ENCODE assay signal across 10 mouse cellular contexts in genomic region chr17:35419564-35419963, GRCm38 (mm10). TPM values are rescaled to one million over a fixed set of nuclear protein-coding genes. Genes with fewer than 3 reads are reported as not detected.
DNase-seq lines count a peak whose midpoint lies in the region; ATAC-seq lines count a peak whose summit lies in the region.
"Not testable (repeated sequence)": the region's sequence is repeated elsewhere in the genome, so short reads cannot be mapped to it uniquely, and the experiment has no call there.
"Had no signal": no experiment of that assay in that cellular context is flagged by ENCODE, and none has a peak within 500 bp of the region (broad histone marks: within the 10 kb centered on the region; RNA-seq: fewer than 3 reads in every experiment).

No protein-coding gene starts in this region.

- H3K36me3 ChIP-seq in heart, embryonic 14.5 days (ENCODE audit: control insufficient read depth, insufficient read depth, low read length); intestine, embryonic 15.5 days; liver, embryonic 12.5 days; midbrain, embryonic 11.5 days (ENCODE audit: control insufficient read depth, insufficient read depth, low read length); stomach, embryonic 16.5 days (ENCODE audit: control insufficient read depth, insufficient read depth, low read length): not testable (repeated sequence)

- H3K4me2 ChIP-seq in heart, embryonic 14.5 days (ENCODE audit: low read length); intestine, embryonic 15.5 days (replicated peaks); liver, embryonic 12.5 days; midbrain, embryonic 11.5 days; stomach, embryonic 16.5 days (ENCODE audit: low read depth, low read length): not testable (repeated sequence)

- WGBS in heart, embryonic 14.5 days = 49% methylated on average over 4 of the region's 4 CpGs
- WGBS in intestine, embryonic 15.5 days = 58% methylated on average over 4 of the region's 4 CpGs
- 45% methylated on average over 4 of the region's 4 CpGs for WGBS in liver, embryonic 12.5 days (ENCODE audit: insufficient replicate concordance)
- WGBS in midbrain, embryonic 11.5 days = 76% methylated on average over 4 of the region's 4 CpGs
- WGBS in stomach, embryonic 16.5 days = 50% methylated on average over 4 of the region's 4 CpGs

- not testable (repeated sequence) for H3K4me1 ChIP-seq in heart, embryonic 14.5 days (ENCODE audit: control insufficient read depth in 2 of 2, insufficient read depth in 2 of 2, low read length in 2 of 2); intestine, embryonic 15.5 days (replicated peaks); liver, embryonic 12.5 days; midbrain, embryonic 11.5 days (ENCODE audit: control insufficient read depth, insufficient read depth, low read length); stomach, embryonic 16.5 days (ENCODE audit: control insufficient read depth, insufficient read depth, low read length)

- H3K9ac ChIP-seq in heart, embryonic 14.5 days (ENCODE audit: low read length); intestine, embryonic 15.5 days; liver, embryonic 12.5 days; midbrain, embryonic 11.5 days (ENCODE audit: low read length); stomach, embryonic 16.5 days (ENCODE audit: low read length): not testable (repeated sequence)

- not testable (repeated sequence) for H3K4me3 ChIP-seq in heart, embryonic 14.5 days (ENCODE audit: control insufficient read depth in 1 of 2, insufficient read depth in 1 of 2, low read depth in 1 of 2, low read length in 2 of 2); intestine, embryonic 15.5 days (replicated peaks); liver, embryonic 12.5 days; midbrain, embryonic 11.5 days (ENCODE audit: low read depth, low read length); stomach, embryonic 16.5 days (replicated peaks; ENCODE audit: low read length)

- peaks cover 21% of the 10 kb centered on the region for H3K27me3 ChIP-seq in heart, embryonic 14.5 days (ENCODE audit: control insufficient read depth, insufficient read depth, low read length)
- H3K27me3 ChIP-seq in intestine, embryonic 15.5 days (replicated peaks); midbrain, embryonic 11.5 days (ENCODE audit: control insufficient read depth, insufficient read depth, low read length); stomach, embryonic 16.5 days (ENCODE audit: control insufficient read depth, insufficient read depth, low read length): not testable (repeated sequence)
- H3K27me3 ChIP-seq in liver, embryonic 12.5 days (replicated peaks) = peaks cover 36% of the 10 kb centered on the region

- not testable (repeated sequence) for H3K9me3 ChIP-seq in heart, embryonic 14.5 days (ENCODE audit: control insufficient read depth, low read length); intestine, embryonic 15.5 days; liver, embryonic 12.5 days (replicated peaks); midbrain, embryonic 11.5 days (ENCODE audit: control insufficient read depth, low read length); stomach, embryonic 16.5 days (replicated peaks; ENCODE audit: control insufficient read depth, low read length)

- H3K27ac ChIP-seq in heart, embryonic 14.5 days (replicated peaks in 1 of 2; ENCODE audit: control insufficient read depth in 1 of 2, insufficient read depth in 1 of 2, low read depth in 2 of 2, low read length in 2 of 2); intestine, embryonic 15.5 days; liver, embryonic 12.5 days; midbrain, embryonic 11.5 days (ENCODE audit: low read depth, low read length); stomach, embryonic 16.5 days (ENCODE audit: low read length): not testable (repeated sequence)

- peak; percentile 1 for DNase-seq in gastrocnemius, postnatal 10 days
- DNase-seq in midbrain, embryonic 11.5 days (ENCODE audit: low spot score, missing footprints) = peak; percentile 61

- ATAC-seq in heart, embryonic 14.5 days (ENCODE audit: insufficient number of reproducible peaks, insufficient read depth, low FRiP score, low read depth) = 0 out of 2 replicates have a peak, but pooled peaks have one; percentile 19
- 0 out of 2 replicates have a peak, but pooled peaks have one; percentile 16 for ATAC-seq in intestine, embryonic 15.5 days
- peak; percentile 42; the same call in 1 of the 2 replicates for ATAC-seq in liver, embryonic 12.5 days
- not testable (repeated sequence) for ATAC-seq in midbrain, embryonic 11.5 days (ENCODE audit: low FRiP score)
- 0 out of 2 replicates have a peak, but pooled peaks have one; percentile 14 for ATAC-seq in stomach, embryonic 16.5 days (ENCODE audit: insufficient read depth, low FRiP score)

RNA-seq across cellular contexts. Expression of gene H2-Q6, which starts 5.1 kb away (rescaled TPM):
- total RNA-seq in gastrocnemius, postnatal 10 days (2021) = under 1 TPM in 1 of 2 experiments, not detected in 1; 0.43 TPM
- polyA plus RNA-seq in heart, embryonic 14.5 days (2014; fragmentation: Nextera tagmentation; extraction: Ambion mirVana) = 0.09 and 0.22 TPM in 2 replicates
- polyA plus RNA-seq in intestine, embryonic 15.5 days (2015; fragmentation: Nextera tagmentation; extraction: Ambion mirVana) = 1.7 and 2.1 TPM in 2 replicates
- 10.1 and 10.9 TPM in 2 replicates for polyA plus RNA-seq in liver, embryonic 12.5 days (2016; fragmentation: Nextera tagmentation; extraction: Ambion mirVana)
- 0.33 and 0.93 TPM in 2 replicates for polyA plus RNA-seq in midbrain, embryonic 11.5 days (2014; fragmentation: Nextera tagmentation; extraction: Ambion mirVana)
- 0.86 and 1.1 TPM in 2 replicates for polyA plus RNA-seq in stomach, embryonic 16.5 days (2015; fragmentation: Nextera tagmentation; extraction: Ambion mirVana)
- total RNA-seq: gastrocnemius, postnatal 25 days had no signal

RNA-seq across cellular contexts. Expression of gene H2-Q7, which starts 19.4 kb away (rescaled TPM):
- 1 to 10 TPM in 1 of 2 experiments, under 1 TPM in 1; 0.68 to 1.4 TPM for total RNA-seq in gastrocnemius, postnatal 10 days (2021)
- polyA plus RNA-seq in heart, embryonic 14.5 days (2014; fragmentation: Nextera tagmentation; extraction: Ambion mirVana) = 0.47 and 0.89 TPM in 2 replicates
- polyA plus RNA-seq in intestine, embryonic 15.5 days (2015; fragmentation: Nextera tagmentation; extraction: Ambion mirVana) = 6.5 and 6.7 TPM in 2 replicates
- polyA plus RNA-seq in liver, embryonic 12.5 days (2016; fragmentation: Nextera tagmentation; extraction: Ambion mirVana) = 23.4 and 24.6 TPM in 2 replicates
- 9.3 and 10.0 TPM in 2 replicates for polyA plus RNA-seq in midbrain, embryonic 11.5 days (2014; fragmentation: Nextera tagmentation; extraction: Ambion mirVana)
- 3.6 and 4.2 TPM in 2 replicates for polyA plus RNA-seq in stomach, embryonic 16.5 days (2015; fragmentation: Nextera tagmentation; extraction: Ambion mirVana)

RNA-seq across cellular contexts. Expression of gene H2-Q4, which starts 40.1 kb away (rescaled TPM):
- 1 to 10 TPM; 5.1 to 6.0 TPM for total RNA-seq in gastrocnemius, postnatal 10 days (2021)
- 1.7 and 2.1 TPM in 2 replicates for polyA plus RNA-seq in heart, embryonic 14.5 days (2014; fragmentation: Nextera tagmentation; extraction: Ambion mirVana)
- 5.5 and 6.4 TPM in 2 replicates for polyA plus RNA-seq in intestine, embryonic 15.5 days (2015; fragmentation: Nextera tagmentation; extraction: Ambion mirVana)
- polyA plus RNA-seq in liver, embryonic 12.5 days (2016; fragmentation: Nextera tagmentation; extraction: Ambion mirVana) = 1.9 and 2.3 TPM in 2 replicates
- 1.9 and 2.5 TPM in 2 replicates for polyA plus RNA-seq in midbrain, embryonic 11.5 days (2014; fragmentation: Nextera tagmentation; extraction: Ambion mirVana)
- 2.2 and 2.6 TPM in 2 replicates for polyA plus RNA-seq in stomach, embryonic 16.5 days (2015; fragmentation: Nextera tagmentation; extraction: Ambion mirVana)
- polyA plus RNA-seq: G1E had no signal

RNA-seq across cellular contexts. Expression of gene H2-Q10, which starts 50.3 kb away (rescaled TPM):
- under 1 TPM; 0.14 to 0.52 TPM for total RNA-seq in gastrocnemius, postnatal 10 days (2021)
- polyA plus RNA-seq in heart, embryonic 14.5 days (2014; fragmentation: Nextera tagmentation; extraction: Ambion mirVana) = 0.09 and 0.14 TPM in 2 replicates
- polyA plus RNA-seq in intestine, embryonic 15.5 days (2015; fragmentation: Nextera tagmentation; extraction: Ambion mirVana) = 38.8 and 51.7 TPM in 2 replicates
- 102 TPM in 2 replicates for polyA plus RNA-seq in liver, embryonic 12.5 days (2016; fragmentation: Nextera tagmentation; extraction: Ambion mirVana)
- 0.11 and 0.12 TPM in 2 replicates for polyA plus RNA-seq in midbrain, embryonic 11.5 days (2014; fragmentation: Nextera tagmentation; extraction: Ambion mirVana)
- 17.9 and 22.4 TPM in 2 replicates for polyA plus RNA-seq in stomach, embryonic 16.5 days (2015; fragmentation: Nextera tagmentation; extraction: Ambion mirVana)
- total RNA-seq: hindbrain, postnatal 0 days had no signal
- polyA plus RNA-seq: G1E; hindbrain, embryonic 14.5 days had no signal
